Mouse (Mus musculus) stomach, postnatal 0 days (tissue): ENCODE results near the gene Susd1. TPM values are rescaled to one million over a fixed set of nuclear protein-coding genes. Genes with fewer than 3 reads are reported as not detected.

ENCODE experiments used
- ATAC-seq: fragments of 200-750 bp; cut with Nextera tagmentation; 2 replicates; pipeline ENCODE4 v1.8.0; 2017; ENCODE audit not compliant: low FRiP score, low TSS enrichment
- DNase-seq: peaks from one replicate; pipeline ENCODE4 v3.0.0-alpha.2; 2016; ENCODE audit warnings: low spot score
- H3K27ac ChIP-seq: fragments of 300-500 bp; sonication (generic); replicated peaks from 2 replicates; pipeline ENCODE4 v1.5.1; 2014; ENCODE audit warnings: mild to moderate bottlenecking, control low read depth
- H3K27me3 ChIP-seq: fragments of 300-500 bp; sonication (generic); 2 replicates; pipeline ENCODE4 v1.6.1; 2014; ENCODE audit warnings: low read length; ENCODE audit not compliant: control insufficient read depth, insufficient read depth
- H3K36me3 ChIP-seq: fragments of 300-500 bp; sonication (generic); 2 replicates; pipeline ENCODE4 v1.6.1; 2014; ENCODE audit warnings: low read length, mixed read lengths; ENCODE audit not compliant: control insufficient read depth, insufficient read depth
- H3K4me1 ChIP-seq: fragments of 300-500 bp; sonication (generic); replicated peaks from 2 replicates; pipeline ENCODE4 v1.6.1; 2014; ENCODE audit warnings: antibody characterized with exemption; ENCODE audit not compliant: control insufficient read depth, insufficient read depth
- H3K4me2 ChIP-seq: fragments of 300-500 bp; sonication (generic); replicated peaks from 2 replicates; pipeline ENCODE4 v1.6.1; 2014; ENCODE audit warnings: low read depth, mild to moderate bottlenecking, control low read depth, moderate library complexity
- H3K4me3 ChIP-seq: fragments of 300-500 bp; sonication (generic); 2 replicates; pipeline ENCODE4 v1.5.1; 2014; ENCODE audit warnings: low read depth, low read length, control low read depth
- H3K9ac ChIP-seq: fragments of 300-500 bp; sonication (generic); 2 replicates; pipeline ENCODE4 v1.6.1; 2014; ENCODE audit warnings: mild to moderate bottlenecking, low read length, control low read depth, mixed read lengths
- H3K9me3 ChIP-seq: fragments of 300-500 bp; sonication (generic); 2 replicates; pipeline ENCODE4 v1.6.1; 2016; ENCODE audit warnings: low read length; ENCODE audit not compliant: control insufficient read depth
- CTCF ChIP-seq: IDR thresholded peaks from 2 replicates; pipeline ENCODE4 v1.5.1; 2016; ENCODE audit warnings: antibody characterized with exemption, low read depth, mild to moderate bottlenecking, moderate library complexity
- EP300 ChIP-seq: optimal IDR thresholded peaks from 2 replicates; pipeline ENCODE3; 2016; ENCODE audit warnings: antibody characterized with exemption
- WGBS: fragments of 180-500 bp; shearing (Covaris S2); extraction: QIAGEN DNeasy Blood & Tissue Kit; methylation state at CpG from one replicate; pipeline ENCODE4 v1.1.7; 2014; 5-methylcytosine and 5-hydroxymethylcytosine counted together
- polyA plus RNA-seq: library from polyadenylated mRNA; unstranded; fragments of >200 nt; fragmentation: Nextera tagmentation; extraction: Ambion mirVana; gene quantifications from 2 replicates; pipeline ENCODE4 v1.2.1, GENCODE M21; 2015

Susd1 gene
- polyA plus RNA-seq, 1 experiment from 2014 or later, result 3.2 TPM

DNA sequence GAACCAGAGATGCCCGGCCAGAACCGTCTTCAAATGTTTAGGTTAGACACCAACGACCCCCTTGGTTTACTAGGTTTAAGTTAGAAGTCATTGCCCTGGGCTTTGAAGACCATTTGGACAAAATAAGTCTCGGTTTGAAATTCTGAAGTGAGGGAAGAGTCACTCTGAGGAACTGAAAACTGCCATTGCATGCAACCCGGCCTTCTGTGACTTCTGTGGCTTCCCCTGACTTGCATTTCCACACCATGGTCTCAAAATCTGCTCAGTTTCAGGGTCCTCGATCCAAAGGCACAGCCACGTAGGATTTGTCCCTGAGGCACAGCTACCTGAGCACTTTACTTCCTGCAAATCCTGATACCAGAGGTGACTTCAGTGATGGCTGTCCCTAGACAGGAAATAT, 86.5 kb downstream of the Susd1 start:
- ATAC-seq, result no peak

DNA sequence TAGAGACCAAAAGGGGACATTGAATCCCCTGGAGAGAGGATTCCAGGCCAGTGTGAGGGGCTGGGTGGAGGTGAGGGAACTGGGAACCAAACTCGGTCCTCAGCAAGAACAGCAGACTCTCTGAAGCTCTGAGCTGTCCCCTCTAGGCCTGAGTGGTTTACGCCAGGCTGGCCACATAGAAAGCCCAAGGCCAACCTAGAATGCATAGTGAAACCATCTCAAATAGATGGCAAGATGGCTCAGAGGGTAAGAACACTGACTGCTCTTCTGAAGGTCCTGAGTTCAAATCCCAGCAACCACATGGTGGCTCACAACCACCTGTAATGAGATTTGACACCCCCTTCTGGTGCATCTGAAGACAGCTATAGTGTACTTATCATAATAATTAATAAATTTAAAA, 88.1 kb downstream of the Susd1 start:
- Histone ChIP-seq H3K27me3 (no peaks in the 10 kb centered on the region), H3K27ac (no peak overlapping the region), H3K4me3 (no peak overlapping the region), H3K4me1 (no peaks in the 10 kb centered on the region), H3K9ac (no peak overlapping the region), H3K4me2 (no peak overlapping the region), H3K9me3 (no peaks in the 10 kb centered on the region), H3K36me3 (no peaks in the 10 kb centered on the region)
- WGBS, result 88% methylated on average over 2 of the region's 2 CpGs
- DNase-seq (no peak), ATAC-seq (no peak)
- TF ChIP-seq CTCF, result no peak
- no peak for TF ChIP-seq EP300

More for the DNA sequence above, 86.5 kb downstream of the Susd1 start:
- Histone ChIP-seq H3K4me1 (no peaks in the 10 kb centered on the region), H3K4me3 (no peak overlapping the region), H3K27me3 (no peaks in the 10 kb centered on the region), H3K9me3 (no peaks in the 10 kb centered on the region), H3K27ac (peak overlapping the region; percentile 30; the same call in 1 of the 2 replicates), H3K4me2 (no peak overlapping the region), H3K9ac (no peak overlapping the region), H3K36me3 (no peaks in the 10 kb centered on the region)
- WGBS, result 76% methylated on average over 7 of the region's 7 CpGs
- TF ChIP-seq CTCF, result no peak
- TF ChIP-seq EP300, result no peak
- no peak for DNase-seq

DNA sequence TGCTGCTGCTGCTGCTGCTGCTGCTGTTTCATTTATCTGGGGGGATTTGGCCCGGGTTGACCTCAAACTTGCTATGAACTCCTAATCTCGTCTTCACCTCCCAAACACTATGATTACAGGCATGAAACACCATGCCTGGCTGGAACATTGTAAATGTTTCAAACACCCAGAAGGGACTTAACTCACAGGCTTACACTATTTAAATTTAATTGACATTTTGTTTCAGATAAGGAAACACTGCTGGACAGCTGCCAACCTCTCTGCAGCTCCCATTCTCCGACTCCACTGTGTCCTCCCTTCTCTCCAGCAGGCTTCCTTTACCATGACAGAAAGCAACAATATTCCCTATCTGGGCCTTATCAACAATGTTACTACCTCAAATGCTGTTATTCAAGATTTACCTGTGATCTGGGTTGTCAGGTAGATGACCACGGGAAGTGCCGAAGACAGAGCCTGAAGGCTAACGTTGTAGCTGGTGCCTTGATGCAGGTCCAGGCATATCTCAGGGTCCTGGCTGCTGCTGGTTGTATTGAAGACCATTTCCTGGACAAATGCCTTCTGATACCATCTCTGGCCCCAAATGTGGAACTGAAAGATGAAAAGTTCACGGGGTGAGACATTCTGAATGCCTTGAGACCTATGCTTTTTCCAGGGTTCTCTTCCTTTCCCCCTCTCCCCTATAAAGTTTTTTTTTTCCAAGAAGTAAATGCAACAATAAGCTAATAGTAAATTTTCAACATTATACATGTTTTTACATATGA, 88.8 kb downstream of the Susd1 start:
- peak; percentile 68 for DNase-seq
- Histone ChIP-seq H3K9ac (no peak overlapping the region), H3K4me2 (no peak overlapping the region), H3K36me3 (no peaks in the 10 kb centered on the region), H3K4me1 (no peaks in the 10 kb centered on the region), H3K9me3 (no peaks in the 10 kb centered on the region), H3K4me3 (no peak overlapping the region), H3K27ac (no peak overlapping the region), H3K27me3 (no peaks in the 10 kb centered on the region)
- TF ChIP-seq EP300 (no peak), CTCF (no peak)
- WGBS, result 41% methylated on average over 7 of the region's 7 CpGs
- no peak for ATAC-seq

DNA sequence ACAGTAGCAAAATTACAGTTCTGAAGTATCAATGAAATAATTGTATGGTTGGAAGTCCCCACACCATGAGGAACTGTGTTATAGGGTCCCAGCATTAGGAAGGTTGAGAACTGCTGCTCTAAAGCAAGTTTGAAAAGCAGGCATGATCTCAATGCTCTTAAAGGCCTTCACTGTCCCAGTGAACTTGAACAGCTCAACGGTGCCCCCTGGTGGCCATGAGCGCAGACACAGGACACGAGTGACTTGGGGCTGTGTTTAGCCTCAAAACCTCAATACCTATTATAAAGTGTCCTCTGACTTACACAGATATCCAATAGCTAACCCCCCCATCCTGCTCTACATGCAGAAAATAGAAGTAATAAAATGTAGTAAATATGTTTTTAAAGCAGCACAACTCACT, 97.7 kb downstream of the Susd1 start:
- Histone ChIP-seq H3K4me3 (no peak overlapping the region), H3K27me3 (no peaks in the 10 kb centered on the region), H3K36me3 (no peaks in the 10 kb centered on the region), H3K27ac (no peak overlapping the region), H3K4me2 (no peak overlapping the region), H3K4me1 (0 out of 2 replicates have a peak, but pooled peaks cover 2% of the 10 kb centered on the region), H3K9me3 (no peaks in the 10 kb centered on the region), H3K9ac (no peak overlapping the region)
- WGBS, result 2% methylated on average over 3 of the region's 3 CpGs
- TF ChIP-seq CTCF (peak; percentile 97), EP300 (no peak)
- peak; percentile 87 for ATAC-seq
- peak; percentile 88 for DNase-seq

DNA sequence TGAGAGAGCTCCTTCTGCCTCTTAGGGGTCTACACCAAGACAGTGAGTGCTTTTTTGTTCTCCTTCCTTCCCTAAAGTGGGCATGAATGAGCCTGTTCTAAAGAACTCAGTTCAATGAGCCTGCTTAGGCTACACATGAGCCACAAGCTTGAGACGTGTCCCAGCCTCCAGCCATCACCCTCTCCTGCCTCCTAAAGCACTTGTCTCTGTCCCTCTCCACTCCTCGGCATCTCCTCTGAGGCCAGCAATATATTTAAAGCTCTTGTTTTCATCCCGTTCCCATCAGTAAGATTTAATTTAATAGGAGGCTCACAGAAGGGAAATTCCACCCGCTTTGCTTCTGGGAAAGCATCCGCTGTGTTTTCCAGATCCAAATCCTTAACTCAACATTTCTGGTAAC, 98.4 kb downstream of the Susd1 start:
- Histone ChIP-seq H3K9ac (no peak overlapping the region), H3K27me3 (no peaks in the 10 kb centered on the region), H3K4me1 (0 out of 2 replicates have a peak, but pooled peaks cover 2% of the 10 kb centered on the region), H3K36me3 (no peaks in the 10 kb centered on the region), H3K4me3 (no peak overlapping the region), H3K27ac (no peak overlapping the region), H3K9me3 (no peaks in the 10 kb centered on the region), H3K4me2 (no peak overlapping the region)
- DNase-seq (no peak), ATAC-seq (no peak)
- WGBS, result 50% methylated on average over 5 of the region's 5 CpGs
- TF ChIP-seq EP300 (no peak), CTCF (no peak)

DNA sequence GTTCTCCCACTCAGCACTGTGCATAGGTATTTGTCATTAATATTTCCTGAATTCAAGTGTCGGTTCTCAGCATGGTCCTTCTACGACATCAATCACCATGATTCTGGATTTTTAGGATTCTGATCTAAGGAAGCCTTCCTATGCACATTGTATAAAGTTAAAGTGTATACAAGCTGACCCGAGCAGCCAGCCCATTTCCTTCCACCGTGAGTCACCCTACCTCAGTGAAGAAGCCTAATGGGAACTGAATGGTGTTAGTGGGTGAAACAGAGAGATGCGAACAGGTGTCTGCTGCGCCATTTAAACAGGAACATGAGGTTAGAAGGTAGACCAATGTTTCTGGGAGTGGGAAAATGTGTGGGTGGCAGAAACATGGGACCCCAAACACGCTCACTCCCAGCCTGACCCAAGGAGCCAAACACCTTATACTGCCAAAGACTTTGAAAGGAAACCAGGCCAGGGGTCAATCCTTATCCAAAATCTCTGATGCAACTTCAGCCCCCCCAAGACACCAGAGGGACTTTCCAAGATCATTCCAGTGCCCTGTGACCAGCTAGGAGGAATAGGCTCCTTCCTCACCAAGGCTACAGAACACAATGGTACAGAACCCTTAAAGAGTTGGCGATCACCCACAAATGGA, 99.4 kb downstream of the Susd1 start:
- no peaks in the 10 kb centered on the region for H3K9me3 ChIP-seq
- H3K4me2 ChIP-seq, result no peak overlapping the region
- TF ChIP-seq CTCF (no peak), EP300 (no peak)
- no peaks in the 10 kb centered on the region for H3K36me3 ChIP-seq
- H3K27me3 ChIP-seq, result no peaks in the 10 kb centered on the region
- DNase-seq (no peak), ATAC-seq (no peak)
- H3K4me3 ChIP-seq, result no peak overlapping the region
- WGBS, result 83% methylated on average over 8 of the region's 8 CpGs
- H3K27ac ChIP-seq, result no peak overlapping the region
- H3K9ac ChIP-seq, result no peak overlapping the region
- 0 out of 2 replicates have a peak, but pooled peaks cover 2% of the 10 kb centered on the region for H3K4me1 ChIP-seq
